Mouse (Mus musculus): Measurements from ENCODE around the gene Bmpr1b.

GRCm38 (mm10) chr3:141872337-141873042 is 296.7 kb downstream of the Bmpr1b start:
- TF ChIP-seq GATA1 (IDR thresholded peaks at IDR 0.05; ENCODE audit: borderline replicate concordance, low read length), result no peak
- TF ChIP-seq FLI1 (IDR thresholded peaks at IDR 0.05; ENCODE audit: low read length), result no peak
